In the genomic region with DNA sequence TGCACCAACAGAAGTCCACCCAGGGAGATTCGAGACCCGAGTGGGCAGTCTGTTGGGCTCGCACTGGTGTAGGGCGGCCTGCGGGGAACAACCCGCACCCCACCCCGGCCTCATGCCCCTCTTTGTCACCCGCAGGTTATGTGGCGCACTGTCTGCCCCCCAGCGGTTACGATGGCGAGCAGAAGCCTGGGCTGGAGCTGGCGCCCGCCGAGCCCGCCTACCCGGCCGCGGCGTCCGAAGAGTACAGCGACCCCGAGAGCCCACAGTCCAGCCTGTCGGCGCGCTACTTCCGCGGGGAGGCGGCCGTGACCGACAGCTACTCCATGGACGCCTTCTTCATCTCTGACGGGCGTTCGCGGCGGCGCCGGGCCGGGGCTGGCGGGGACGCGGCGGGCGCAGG, we compare ENCODE assay signal across 8 mouse cellular contexts. TPM values are rescaled to one million over a fixed set of nuclear protein-coding genes. Genes with fewer than 3 reads are reported as not detected.
DNase-seq lines count a peak whose midpoint lies in the region; ATAC-seq and TF ChIP-seq lines count a peak whose summit lies in the region.

No protein-coding gene starts in this region.

- no peak overlapping the region for H3K9ac ChIP-seq in liver, embryonic 15.5 days

- peaks cover 78% of the 10 kb centered on the region for H3K4me1 ChIP-seq in E14TG2a.4 (replicated peaks; ENCODE audit: low read depth, low read length)
- peaks cover 7% of the 10 kb centered on the region for H3K4me1 ChIP-seq in liver, embryonic 15.5 days (replicated peaks)

- H3K27ac ChIP-seq in liver, embryonic 15.5 days (replicated peaks) = no peak overlapping the region

- 4% methylated on average over 45 of the region's 45 CpGs for WGBS in liver, embryonic 15.5 days (ENCODE audit: insufficient replicate concordance)

- H3K4me2 ChIP-seq in liver, embryonic 15.5 days = peak overlapping the region; percentile 51

- intact Hi-C loops in left cerebral cortex, postnatal 25 days (cut with DNase I) = no loop called here

- peak; percentile 60 for DNase-seq in embryo, embryonic 11 days
- DNase-seq in embryo, embryonic 9.5 days (ENCODE audit: extremely low spot score) = no peak
- DNase-seq in left cerebral cortex, postnatal 25 days (ENCODE audit: low spot score in 2 of 2) = no peak
- DNase-seq in spleen, adult 12 weeks (ENCODE audit: low spot score) = no peak
- no peak for DNase-seq in spleen, postnatal 4 days (ENCODE audit: low spot score in 2 of 2)

- no peak for TF ChIP-seq CTCF in E14TG2a.4 (conservative IDR thresholded peaks at IDR 0.05; ENCODE audit: low read length)

- peak overlapping the region; percentile 82 for H3K4me3 ChIP-seq in E14TG2a.4 (replicated peaks; ENCODE audit: low read length)
- H3K4me3 ChIP-seq in liver, embryonic 15.5 days (replicated peaks) = peak overlapping the region; percentile 35

- ATAC-seq in granulocyte monocyte progenitor cell, adult 5-6 weeks (replicated peaks; ENCODE audit: poor library complexity, severe bottlenecking) = peak; percentile 24
- ATAC-seq in liver, embryonic 15.5 days (ENCODE audit: insufficient read depth) = no peak

- H3K27me3 ChIP-seq in E14TG2a.4 (ENCODE audit: insufficient read depth, low read length) = peaks cover 16% of the 10 kb centered on the region
- peaks cover 98% of the 10 kb centered on the region for H3K27me3 ChIP-seq in liver, embryonic 15.5 days

- peaks cover 12% of the 10 kb centered on the region; the same call in 1 of the 2 replicates for H3K36me3 ChIP-seq in E14TG2a.4 (ENCODE audit: insufficient read depth, low read length)
- H3K36me3 ChIP-seq in liver, embryonic 15.5 days (replicated peaks) = no peaks in the 10 kb centered on the region

- no peaks in the 10 kb centered on the region for H3K9me3 ChIP-seq in E14TG2a.4 (ENCODE audit: low read length)
- no peaks in the 10 kb centered on the region for H3K9me3 ChIP-seq in liver, embryonic 15.5 days (replicated peaks)

RNA-seq across cellular contexts. Expression of a gene that starts 11.6 kb away (rescaled TPM):
- not detected in 2 replicates for total RNA-seq in granulocyte monocyte progenitor cell, adult 5-6 weeks (2014; fragmentation: Nextera tagmentation)
- total RNA-seq in granulocyte monocyte progenitor cell, adult 5-6 weeks (2017) = not detected in 2 replicates
- not detected in 2 replicates for polyA plus RNA-seq in liver, embryonic 15.5 days (2015; fragmentation: Nextera tagmentation; extraction: Ambion mirVana)
- total RNA-seq in left cerebral cortex, postnatal 25 days (2021) = 10 to 100 TPM; 15.2 to 18.5 TPM

RNA-seq across cellular contexts. Expression of a gene that starts 12.4 kb away (rescaled TPM):
- total RNA-seq in granulocyte monocyte progenitor cell, adult 5-6 weeks (2014; fragmentation: Nextera tagmentation) = 0.47 and 5.5 TPM in 2 replicates
- 1.3 and 2.0 TPM in 2 replicates for total RNA-seq in granulocyte monocyte progenitor cell, adult 5-6 weeks (2017)
- polyA plus RNA-seq in liver, embryonic 15.5 days (2015; fragmentation: Nextera tagmentation; extraction: Ambion mirVana) = 11.1 and 11.6 TPM in 2 replicates
- total RNA-seq in left cerebral cortex, postnatal 25 days (2021) = 10 to 100 TPM; 85.6 to 96.7 TPM

RNA-seq across cellular contexts. Expression of a gene that starts 50.4 kb away (rescaled TPM):
- total RNA-seq in granulocyte monocyte progenitor cell, adult 5-6 weeks (2014; fragmentation: Nextera tagmentation) = not detected in 2 replicates
- not detected in 2 replicates for total RNA-seq in granulocyte monocyte progenitor cell, adult 5-6 weeks (2017)
- polyA plus RNA-seq in liver, embryonic 15.5 days (2015; fragmentation: Nextera tagmentation; extraction: Ambion mirVana) = 0.50 and 0.51 TPM in 2 replicates
- total RNA-seq in left cerebral cortex, postnatal 25 days (2021) = 1 to 10 TPM in 1 of 2 experiments, under 1 TPM in 1; 0.76 to 1.1 TPM

Comparison
In these comparisons a context has a peak if more than half of its experiments do, and no peak if none do; other contexts are left out.
1. RNA of a gene that starts 11.6 kb away (total RNA-seq): 15.2 to 18.5 TPM in left cerebral cortex, postnatal 25 days; not detected in granulocyte monocyte progenitor cell, adult 5-6 weeks; every median in the first group is over 10 times any median in the second.
2. RNA of a gene that starts 12.4 kb away (total RNA-seq): 85.6 to 96.7 TPM in left cerebral cortex, postnatal 25 days; 0.47 to 5.5 TPM in granulocyte monocyte progenitor cell, adult 5-6 weeks; every median in the first group is over 10 times any median in the second.